Mouse (Mus musculus) adrenal gland, postnatal 4 days (tissue): ENCODE data around the gene Spag16. TPM values are rescaled to one million over a fixed set of nuclear protein-coding genes. Genes with fewer than 3 reads are reported as not detected.

Source experiments
- DNase-seq, 2 experiments: peaks; one replicate each; pipeline ENCODE4 v3.0.0; 2021 to 2022; ENCODE audit warnings: low spot score in 2 of 2, mixed read lengths in 2 of 2
- total RNA-seq, 2 experiments: library from RNA; stranded (reverse); gene quantifications; 2 replicates each; pipeline ENCODE4 v1.2.3; 2021

The Spag16 gene
- total RNA-seq, 2 experiments from 2014 or later: 0.28 to 0.56 TPM

DNA sequence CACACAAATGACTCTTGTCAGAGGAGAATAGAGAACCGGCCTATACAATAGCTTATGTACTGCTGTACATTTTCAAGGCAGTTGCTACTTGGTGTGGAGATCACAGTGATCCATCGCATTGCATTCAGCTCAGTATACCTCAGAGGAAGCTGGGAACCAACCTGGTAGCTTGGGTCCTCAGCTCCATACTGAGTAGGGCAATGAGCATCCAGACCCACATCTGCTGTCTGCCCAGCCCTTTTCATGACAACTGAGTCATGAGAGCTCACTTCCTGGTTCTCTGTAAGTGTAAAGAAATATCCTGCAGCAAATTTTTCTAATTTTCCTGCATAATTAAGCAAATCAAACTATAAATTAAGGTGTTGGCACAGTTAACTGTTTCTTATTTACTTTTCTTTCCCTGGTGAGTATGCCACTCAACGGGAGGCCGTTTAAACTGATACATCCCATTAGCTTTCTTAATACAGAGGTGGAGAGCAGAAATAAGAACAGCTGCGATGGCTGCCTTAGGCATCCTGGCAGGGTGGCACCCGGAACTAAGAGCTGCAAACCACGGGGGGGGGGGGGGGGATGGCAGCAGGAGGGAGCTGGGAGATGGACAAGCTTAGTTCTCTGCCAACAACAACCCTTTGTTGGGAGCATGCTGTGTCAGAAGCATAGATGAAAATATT lies 255.6 kb downstream of the Spag16 start:
- DNase-seq: no peak

DNA sequence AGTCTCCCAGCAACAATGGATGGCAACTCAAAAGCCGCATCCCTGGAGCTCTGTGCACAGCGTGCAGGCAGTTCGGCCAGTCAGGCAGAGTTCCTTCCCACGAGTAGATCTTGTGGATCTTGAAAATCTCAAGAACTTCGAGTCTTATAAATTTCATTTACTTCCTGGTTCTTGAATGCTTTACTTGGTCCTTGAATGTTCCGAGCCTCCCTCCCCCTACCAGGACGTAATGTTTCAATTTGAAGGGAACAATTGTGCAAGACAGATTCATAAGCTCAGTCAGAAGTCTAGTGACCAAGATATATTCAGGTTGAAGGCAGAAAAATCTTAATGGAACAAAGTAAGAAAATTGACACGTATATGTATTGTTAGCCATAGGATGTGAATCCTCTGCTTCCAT lies 277.9 kb downstream of the Spag16 start:
- no peak for DNase-seq

DNA sequence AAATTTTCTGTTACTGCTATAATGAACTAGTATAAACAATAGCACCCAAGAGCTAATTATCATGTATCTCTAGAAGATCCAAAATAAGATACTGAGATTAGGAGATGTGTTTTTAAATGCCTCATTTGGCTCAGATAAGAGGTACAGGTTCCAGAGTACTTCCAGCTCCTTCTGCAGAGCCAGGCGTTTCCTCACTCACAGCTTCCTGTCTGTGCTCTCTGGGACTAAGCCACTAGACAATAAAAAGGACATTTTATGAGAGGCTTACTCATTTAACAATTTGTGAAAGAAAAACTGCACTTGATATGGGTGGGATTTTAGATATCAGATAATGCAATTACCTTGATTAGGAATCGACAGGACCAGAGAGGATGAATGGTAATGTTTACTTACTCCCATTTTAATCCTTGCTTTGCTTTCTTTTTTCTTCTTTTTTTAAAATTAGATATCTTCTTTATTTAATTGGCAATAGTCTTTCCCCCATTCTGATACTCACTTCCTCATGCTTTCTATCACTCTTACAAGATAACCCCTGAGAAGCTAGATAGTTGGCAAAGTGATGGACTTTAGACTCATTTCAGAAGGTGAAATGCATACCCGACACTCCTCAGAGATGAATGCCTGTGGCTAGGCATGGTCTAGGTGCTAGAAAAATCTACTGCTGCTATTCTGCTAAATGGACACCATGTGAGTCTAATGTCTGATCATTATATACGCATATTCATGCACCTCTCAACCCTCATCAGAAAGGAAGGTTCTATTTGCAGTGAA lies 289.6 kb downstream of the Spag16 start:
- no peak for DNase-seq

GRCm38 (mm10) chr1:70128035-70128434 lies 301.3 kb downstream of the Spag16 start:
- DNase-seq: no peak

GRCm38 (mm10) chr1:70135547-70135946 lies 308.8 kb downstream of the Spag16 start:
- DNase-seq: no peak

DNA sequence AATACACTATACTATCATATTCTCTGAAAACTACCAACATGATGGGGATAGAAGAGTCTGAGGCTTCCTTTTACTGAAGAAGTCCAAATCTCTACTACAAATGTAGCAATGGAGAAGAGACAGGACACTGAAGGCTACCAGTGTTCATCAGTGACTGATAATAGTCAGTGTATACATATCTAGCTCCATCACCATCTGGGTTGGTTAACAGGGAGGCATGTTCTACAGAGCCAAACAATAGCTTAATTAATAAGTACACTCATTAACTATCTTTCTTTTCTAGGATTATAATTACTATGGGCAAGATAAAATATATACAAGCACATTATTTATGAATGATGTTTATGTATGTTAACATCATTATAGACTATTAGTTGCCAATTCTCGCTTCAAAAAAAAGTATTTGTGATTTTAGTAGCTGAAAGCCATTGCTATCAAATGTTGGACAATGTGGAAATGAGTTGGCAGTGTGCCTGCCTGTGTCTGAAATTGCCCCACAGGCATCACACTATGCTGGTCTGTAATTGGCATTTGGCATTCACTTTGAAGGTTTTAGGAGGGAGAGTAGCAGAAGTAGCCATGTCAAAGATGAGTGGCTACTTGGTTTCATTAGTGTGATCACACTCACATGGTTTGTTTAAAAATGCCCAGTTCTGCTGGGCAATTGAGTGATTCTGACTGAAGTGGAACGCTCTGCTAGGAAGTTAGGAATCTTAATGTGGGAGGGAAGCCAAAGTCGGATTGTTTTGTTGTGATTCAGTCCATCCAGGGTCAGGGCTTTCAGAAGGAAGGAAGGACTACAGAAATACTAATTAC lies 338.8 kb downstream of the Spag16 start:
- DNase-seq: no peak

DNA sequence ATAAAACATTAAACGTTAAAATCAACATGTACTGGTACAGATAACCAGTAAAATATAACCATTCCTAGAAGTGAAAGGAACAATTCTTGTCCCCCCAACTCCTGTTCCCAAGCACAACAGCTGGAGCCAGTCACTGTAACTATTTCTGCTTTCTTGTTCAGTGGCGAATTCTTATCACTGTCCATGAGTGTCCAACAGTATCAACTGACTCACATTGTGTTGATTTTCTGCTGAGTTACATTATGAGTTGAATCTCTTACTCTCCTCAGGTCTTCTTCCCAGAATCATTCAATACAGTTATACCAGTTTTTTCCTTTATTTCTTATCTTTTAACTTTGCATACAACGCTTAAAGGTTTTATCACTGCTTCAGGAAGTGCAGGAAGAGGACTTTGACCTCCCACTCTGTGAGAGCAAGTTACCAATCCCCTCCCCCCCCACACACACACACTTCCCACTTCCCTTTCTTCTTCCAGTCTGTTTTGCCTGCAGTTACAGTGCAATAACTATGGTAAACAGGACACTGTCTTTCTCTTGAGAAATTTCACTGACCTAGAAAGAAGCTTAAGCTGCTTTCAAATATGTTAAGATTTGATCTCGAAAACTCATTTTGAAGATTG lies 353.5 kb downstream of the Spag16 start:
- DNase-seq: no peak

DNA sequence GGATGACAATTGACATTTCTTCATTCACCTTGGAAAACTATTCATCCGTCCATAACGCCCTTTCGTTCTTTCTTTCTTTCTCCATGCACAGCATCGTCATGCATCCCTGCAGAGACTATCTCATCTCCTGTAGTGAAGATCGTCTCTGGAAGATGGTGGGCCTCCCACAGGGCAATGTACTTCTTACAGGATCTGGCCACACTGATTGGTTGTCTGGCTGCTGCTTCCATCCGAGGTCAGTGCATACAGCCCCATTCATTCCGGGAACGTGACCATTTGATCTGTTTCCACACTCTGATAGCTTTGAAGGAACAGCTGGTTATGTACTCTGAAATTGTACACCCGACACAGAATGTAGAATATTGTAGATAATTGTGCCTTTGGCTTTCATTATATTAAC lies 438.0 kb downstream of the Spag16 start:
- DNase-seq: no peak

GRCm38 (mm10) chr1:70265920-70266505 lies 439.2 kb downstream of the Spag16 start:
- DNase-seq: no peak

GRCm38 (mm10) chr1:70270139-70270538 lies 443.4 kb downstream of the Spag16 start:
- DNase-seq: no peak

- no peak for DNase-seq
These were observed 446.0 kb downstream of the Spag16 start for GRCm38 (mm10) chr1:70272753-70273152.

DNA sequence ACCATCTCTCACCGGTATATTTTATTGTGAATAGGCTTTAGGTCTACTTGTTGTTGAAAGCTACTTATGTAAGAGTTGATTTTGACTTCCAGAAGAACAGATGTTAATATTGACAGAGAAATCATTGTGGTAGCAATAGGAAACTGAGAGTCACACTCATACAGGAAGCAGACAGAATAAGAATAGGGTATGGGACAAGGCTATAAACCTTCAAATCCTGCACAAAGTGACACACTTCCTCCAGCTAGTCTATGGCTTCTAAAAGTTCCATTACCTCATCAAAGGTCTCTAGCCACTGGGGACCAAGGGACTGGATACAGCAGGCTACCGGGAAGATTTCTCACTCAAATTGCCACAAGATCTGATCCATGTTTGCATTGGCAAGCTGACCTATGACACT lies 452.5 kb downstream of the Spag16 start:
- DNase-seq: no peak

- no peak for DNase-seq
These were observed 456.6 kb downstream of the Spag16 start for GRCm38 (mm10) chr1:70283388-70283787.

DNA sequence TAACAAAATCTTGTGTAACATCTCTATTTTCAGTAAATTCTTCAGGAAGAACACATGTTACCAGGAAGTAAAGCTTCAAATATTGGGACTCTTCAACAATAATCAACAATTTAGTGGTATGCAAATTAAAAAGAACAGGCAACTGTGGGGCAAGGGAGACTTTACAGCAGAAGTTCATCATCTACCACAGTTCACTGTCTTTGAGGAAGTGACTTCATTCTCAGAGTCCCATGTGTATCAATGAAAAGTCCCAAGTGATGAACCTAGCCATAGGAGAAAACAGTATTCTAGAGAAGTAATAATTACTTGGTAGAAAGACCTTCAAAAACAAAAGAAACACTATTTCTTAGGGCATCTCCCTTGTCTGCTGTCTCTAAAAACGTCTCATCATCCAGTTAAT lies 457.4 kb downstream of the Spag16 start:
- no peak for DNase-seq

DNA sequence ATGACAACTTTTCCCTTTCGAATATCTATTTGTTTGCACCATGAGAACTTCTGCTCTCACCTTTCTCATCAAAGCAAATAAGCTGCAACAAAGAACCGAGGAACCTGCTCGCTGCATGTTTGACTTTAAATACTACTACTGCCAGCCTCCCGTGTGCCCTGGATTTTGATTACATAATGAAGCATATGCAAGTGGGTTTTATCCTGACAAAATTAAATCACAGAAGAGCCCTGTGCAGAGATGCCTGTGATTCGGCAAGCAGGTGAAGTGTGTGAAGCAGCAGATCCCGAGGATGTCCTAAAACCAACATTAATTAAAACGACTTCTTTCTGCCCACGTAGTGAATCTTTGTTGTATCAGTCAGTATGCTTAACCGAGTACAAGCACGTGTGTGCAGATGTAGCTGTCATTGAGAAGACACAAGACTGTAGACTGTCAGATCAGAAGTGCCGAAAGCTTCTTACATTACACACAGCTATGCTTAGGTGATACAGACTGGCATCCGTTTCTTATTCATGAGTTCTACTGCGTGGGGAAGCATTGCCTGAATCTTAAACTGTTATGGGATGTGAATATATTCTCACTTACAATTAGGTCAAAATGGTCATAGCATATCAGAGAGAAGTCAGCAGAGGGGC lies 489.5 kb downstream of the Spag16 start:
- no peak for DNase-seq

DNA sequence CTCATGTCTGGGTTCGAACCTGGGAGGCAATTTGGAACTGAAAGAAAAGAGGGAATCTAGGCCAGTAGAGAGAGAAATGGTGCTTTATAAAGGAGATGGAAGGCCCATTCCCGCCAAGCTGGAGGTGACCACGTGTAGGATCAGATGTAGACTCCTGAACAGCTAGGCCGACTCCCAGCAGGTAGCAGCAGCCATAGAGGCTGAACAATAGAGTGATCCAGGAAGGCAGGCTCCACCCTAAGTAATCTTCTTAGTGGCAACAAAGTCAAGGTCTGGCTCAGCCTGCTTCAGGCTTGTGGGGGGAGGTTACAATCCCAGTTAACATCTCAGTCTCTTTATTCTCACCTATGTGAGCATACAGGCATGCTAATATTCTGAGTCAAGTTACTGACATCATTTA lies 494.2 kb downstream of the Spag16 start:
- DNase-seq: no peak

GRCm38 (mm10) chr1:70346179-70346578 lies 519.4 kb downstream of the Spag16 start:
- no peak for DNase-seq

GRCm38 (mm10) chr1:70351371-70351770 lies 524.6 kb downstream of the Spag16 start:
- no peak for DNase-seq

GRCm38 (mm10) chr1:70354014-70354413 lies 527.2 kb downstream of the Spag16 start:
- no peak for DNase-seq

- no peak for DNase-seq
These were observed 545.0 kb downstream of the Spag16 start for GRCm38 (mm10) chr1:70371721-70372120.

DNA sequence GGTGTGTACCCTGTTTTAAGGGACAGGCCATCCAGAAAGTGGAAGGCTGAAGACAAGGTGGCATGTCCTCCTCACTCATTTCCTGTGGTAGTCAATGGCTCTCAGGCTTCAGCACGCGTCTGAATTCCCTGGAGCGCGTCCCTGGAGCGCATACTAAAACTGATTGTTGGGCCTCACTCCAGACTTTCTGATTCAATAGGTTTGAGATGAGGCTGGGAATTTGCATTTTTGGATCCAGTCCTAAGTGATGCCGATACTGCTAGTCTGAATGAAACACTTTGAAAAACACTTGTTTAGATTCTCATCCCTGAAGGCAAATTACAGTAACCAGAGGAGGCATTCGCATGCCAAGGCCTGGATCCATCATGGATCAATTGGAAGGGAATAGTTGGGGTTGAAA lies 553.3 kb downstream of the Spag16 start:
- DNase-seq: no peak
